Mouse (Mus musculus) CH12.LX (cell line): ENCODE results near the gene Ccdc134. TPM values are rescaled to one million over a fixed set of nuclear protein-coding genes. Genes with fewer than 3 reads are reported as not detected.

ENCODE experiments used
- DNase-seq: peaks from one replicate; pipeline ENCODE4 v3.0.0-alpha.2; 2013; ENCODE audit errors: extremely low read depth
- H3K27ac ChIP-seq: 2 replicates; pipeline ENCODE4 v1.5.1; 2012; ENCODE audit warnings: low read depth, mild to moderate bottlenecking, control low read depth, moderate library complexity; ENCODE audit not compliant: insufficient read depth
- H3K27me3 ChIP-seq: replicated peaks from 2 replicates; pipeline ENCODE3; 2012; ENCODE audit warnings: inconsistent platforms
- H3K36me3 ChIP-seq, 2 experiments: replicated peaks in 1 of 2; 2 replicates each; pipeline versions ENCODE3 to v1.6.1; 2012; ENCODE audit warnings: inconsistent platforms in 1 of 2, low read length in 1 of 2, mild to moderate bottlenecking in 1 of 2, mixed read lengths in 1 of 2, moderate library complexity in 1 of 2; ENCODE audit not compliant: control insufficient read depth in 1 of 2, insufficient read depth in 1 of 2
- H3K4me1 ChIP-seq, 2 experiments: 2 replicates each; pipeline ENCODE4 v1.6.1; 2012; ENCODE audit warnings: inconsistent platforms in 1 of 2, moderate library complexity in 1 of 2; ENCODE audit not compliant: insufficient read depth in 2 of 2, control insufficient read depth in 1 of 2
- H3K4me2 ChIP-seq: 2 replicates; pipeline ENCODE4 v1.6.1; 2012; ENCODE audit warnings: low read depth, mild to moderate bottlenecking, control low read depth; ENCODE audit not compliant: poor library complexity, insufficient read depth, severe bottlenecking
- H3K4me3 ChIP-seq, 3 experiments: fragments of 150-350 bp in 1 of 3; sonication (generic) in 1 of 3; replicated peaks in 1 of 3; 2 replicates each; pipeline versions ENCODE3 to v1.5.1; 2011 to 2012; ENCODE audit warnings: low read depth in 2 of 3, low read length in 2 of 3, mild to moderate bottlenecking in 2 of 3, moderate library complexity in 2 of 3, control low read depth in 1 of 3, improper control_type of control experiment in 1 of 3, inconsistent platforms in 1 of 3, mixed read lengths in 1 of 3; ENCODE audit not compliant: poor library complexity in 1 of 3
- H3K79me2 ChIP-seq: replicated peaks from 2 replicates; pipeline ENCODE4 v1.6.1; 2012; ENCODE audit warnings: mild to moderate bottlenecking, moderate library complexity; ENCODE audit not compliant: control insufficient read depth, poor library complexity, insufficient read depth, severe bottlenecking; ENCODE audit errors: extremely low read depth
- H3K9ac ChIP-seq: 2 replicates; pipeline ENCODE4 v1.6.1; 2012; ENCODE audit warnings: low read depth, mild to moderate bottlenecking, control low read depth, moderate library complexity; ENCODE audit not compliant: insufficient read depth
- H3K9me3 ChIP-seq: replicated peaks from 2 replicates; pipeline ENCODE3; 2012; ENCODE audit warnings: low read length, inconsistent platforms, mixed read lengths
- CHD1 ChIP-seq: IDR thresholded peaks from 2 replicates; pipeline ENCODE4 v1.6.1; 2012; ENCODE audit warnings: low read depth, low read length, improper control_type of control experiment, inconsistent platforms
- EP300 ChIP-seq: IDR thresholded peaks from 2 replicates; pipeline ENCODE4 v1.6.1; 2011; ENCODE audit warnings: low read length, improper control_type of control experiment
- MAFK ChIP-seq: IDR thresholded peaks from 2 replicates; pipeline ENCODE4 v1.6.1; 2011; ENCODE audit warnings: low read length, improper control_type of control experiment; ENCODE audit not compliant: insufficient replicate concordance
- MAX ChIP-seq: IDR thresholded peaks from 2 replicates; pipeline ENCODE4 v1.6.1; 2011; ENCODE audit warnings: low read length, improper control_type of control experiment
- MXI1 ChIP-seq: IDR thresholded peaks from 2 replicates; pipeline ENCODE4 v1.6.1; 2011; ENCODE audit warnings: mild to moderate bottlenecking, low read depth, low read length, improper control_type of control experiment
- POLR2A ChIP-seq: IDR thresholded peaks from 2 replicates; pipeline ENCODE4 v1.6.1; 2011; ENCODE audit warnings: low read depth, mild to moderate bottlenecking, improper control_type of control experiment, low read length
- RAD21 ChIP-seq: IDR thresholded peaks from 2 replicates; pipeline ENCODE4 v1.6.1; 2011; ENCODE audit warnings: low read depth, mild to moderate bottlenecking, low read length, improper control_type of control experiment, moderate library complexity
- SIN3A ChIP-seq: IDR thresholded peaks from 2 replicates; pipeline ENCODE4 v1.6.1; 2012; ENCODE audit warnings: low read length, improper control_type of control experiment, inconsistent platforms
- TCF12 ChIP-seq: IDR thresholded peaks from 2 replicates; pipeline ENCODE4 v1.6.1; 2014; ENCODE audit warnings: low read depth, mild to moderate bottlenecking, inconsistent platforms, low read length, improper control_type of control experiment
- ZC3H11A ChIP-seq: IDR thresholded peaks from 2 replicates; pipeline ENCODE4 v1.6.1; 2012; ENCODE audit warnings: low read depth, mild to moderate bottlenecking, inconsistent platforms, low read length, improper control_type of control experiment
- ZKSCAN1 ChIP-seq: IDR thresholded peaks from 2 replicates; pipeline ENCODE4 v1.6.1; 2012; ENCODE audit warnings: low read depth, inconsistent platforms, low read length, improper control_type of control experiment, borderline replicate concordance
- ZMIZ1 ChIP-seq: IDR thresholded peaks from 2 replicates; pipeline ENCODE4 v1.6.1; 2012; ENCODE audit warnings: low read depth, mild to moderate bottlenecking, inconsistent platforms, low read length, improper control_type of control experiment
- ZNF384 ChIP-seq: IDR thresholded peaks from 2 replicates; pipeline ENCODE4 v1.6.1; 2012; ENCODE audit warnings: low read depth, low read length, improper control_type of control experiment, inconsistent platforms
- dilution Hi-C: fragments of 300-500 bp; cut with MboI; formaldehyde crosslinking; loops from 2 replicates; pipeline ENCODE4 v1.14.3; 2020; ENCODE audit warnings: low sequenced_read_pairs; ENCODE audit not compliant: extremely low pct_unique_long_range_greater_than_20kb, extremely low pct_ligation_motif_present
- in situ Hi-C: fragments of 300-500 bp; cut with MboI; formaldehyde crosslinking; loops from 3 replicates; pipeline ENCODE4 v1.14.3; 2019; ENCODE audit warnings: low sequenced_read_pairs, low pct_ligation_motif_present, low pct_unique_long_range_greater_than_20kb, mixed read lengths
- polyA plus RNA-seq: library from polyadenylated mRNA; unstranded; fragments of >175 nt; gene quantifications from 2 replicates; pipeline ENCODE4 v1.2.1, GENCODE M21; 2012; ENCODE audit warnings: low read depth; ENCODE audit not compliant: insufficient read length
- total RNA-seq, 2 experiments: library from RNA; depleted of rRNA; stranded (reverse); fragments of 300-350 nt in 1 of 2; fragments of >200 nt in 1 of 2; gene quantifications; 2 replicates each; pipeline ENCODE4 v1.2.3; 2012 to 2014

Ccdc134 gene
- total and polyA plus RNA-seq, 3 experiments: 35.7 to 43.6 (median 37.1) TPM

DNA sequence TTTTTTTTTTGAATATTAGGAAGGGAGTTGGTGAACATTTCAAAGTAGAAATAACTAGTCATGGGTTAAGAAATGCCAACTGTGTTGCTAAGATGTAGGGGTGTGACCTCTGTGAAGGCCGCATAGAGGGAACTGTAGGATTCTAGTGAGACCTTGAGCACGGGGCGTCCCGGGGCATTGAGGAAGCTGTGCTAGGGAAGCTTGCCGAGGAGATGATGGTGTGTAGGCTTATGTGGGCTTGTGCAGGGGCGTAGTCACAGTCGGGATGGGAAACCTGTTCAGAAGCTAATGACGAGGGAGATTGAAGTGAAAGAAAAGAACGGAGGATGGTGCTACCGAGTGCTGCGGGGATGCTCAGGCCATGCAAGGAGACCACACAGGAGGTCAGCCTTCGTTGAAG lies 24.3 kb downstream of the Ccdc134 start:
- peak overlapping the region; percentile 85 for H3K4me2 ChIP-seq
- H3K4me3 ChIP-seq: peak overlapping the region; percentile 34 to 54 (median 52)
- dilution Hi-C loops: no loop called here
- peak overlapping the region; percentile 72 for H3K9ac ChIP-seq
- TF ChIP-seq ZNF384: peak; percentile 51
- 0 out of 2 replicates have a peak, but pooled peaks have one; percentile 18 for TF ChIP-seq MXI1
- TF ChIP-seq ZKSCAN1: no peak
- H3K27me3 ChIP-seq: no peaks in the 10 kb centered on the region
- peak overlapping the region; percentile 76 for H3K27ac ChIP-seq
- H3K4me1 ChIP-seq: peaks cover 20 to 72% of the 10 kb centered on the region in 2 experiments
- in situ Hi-C loops: no loop called here
- DNase-seq: no peak
- H3K79me2 ChIP-seq: peaks cover 96% of the 10 kb centered on the region
- H3K36me3 ChIP-seq: peaks cover 0 to 46% of the 10 kb centered on the region in 2 experiments
- H3K9me3 ChIP-seq: no peaks in the 10 kb centered on the region

DNA sequence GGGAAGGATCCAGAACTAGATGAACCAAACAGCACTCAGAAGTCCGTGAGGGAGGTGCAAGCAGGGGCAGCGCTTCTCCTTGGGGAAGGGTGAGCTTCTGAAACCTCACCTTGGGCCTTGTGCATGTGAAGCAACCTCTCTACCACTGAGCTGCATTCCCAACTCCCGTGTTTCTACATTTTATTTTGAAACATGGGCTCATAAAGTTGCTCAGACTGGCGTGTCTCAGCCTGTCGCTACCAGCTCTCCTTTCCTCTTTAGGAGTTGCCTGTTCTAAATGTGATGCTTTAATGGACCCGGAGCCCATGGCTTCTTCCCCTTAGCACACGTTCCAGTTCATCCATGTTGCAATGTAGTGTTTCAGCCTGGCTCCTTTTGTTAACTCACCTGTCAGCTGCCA lies 24.7 kb downstream of the Ccdc134 start:
- in situ Hi-C loops: no loop called here
- peaks cover 20 to 75% of the 10 kb centered on the region in 2 experiments for H3K4me1 ChIP-seq
- H3K79me2 ChIP-seq: peaks cover 97% of the 10 kb centered on the region
- DNase-seq: no peak
- H3K9me3 ChIP-seq: no peaks in the 10 kb centered on the region
- peak overlapping the region; percentile 85 for H3K4me2 ChIP-seq
- peak overlapping the region; percentile 72 for H3K9ac ChIP-seq
- H3K27me3 ChIP-seq: no peaks in the 10 kb centered on the region
- dilution Hi-C loops: no loop called here
- peak overlapping the region; percentile 34 to 54 (median 52) for H3K4me3 ChIP-seq
- peaks cover 0 to 49% of the 10 kb centered on the region in 2 experiments for H3K36me3 ChIP-seq
- TF ChIP-seq SIN3A (0 out of 2 replicates have a peak, but pooled peaks have one; percentile 26), MAFK (no peak), CHD1 (peak; percentile 78; the same call in 1 of the 2 replicates), TCF12 (peak; percentile 20; the same call in 1 of the 2 replicates), MAX (peak; percentile 20; the same call in 1 of the 2 replicates), RAD21 (no peak)
- peak overlapping the region; percentile 76 for H3K27ac ChIP-seq

DNA sequence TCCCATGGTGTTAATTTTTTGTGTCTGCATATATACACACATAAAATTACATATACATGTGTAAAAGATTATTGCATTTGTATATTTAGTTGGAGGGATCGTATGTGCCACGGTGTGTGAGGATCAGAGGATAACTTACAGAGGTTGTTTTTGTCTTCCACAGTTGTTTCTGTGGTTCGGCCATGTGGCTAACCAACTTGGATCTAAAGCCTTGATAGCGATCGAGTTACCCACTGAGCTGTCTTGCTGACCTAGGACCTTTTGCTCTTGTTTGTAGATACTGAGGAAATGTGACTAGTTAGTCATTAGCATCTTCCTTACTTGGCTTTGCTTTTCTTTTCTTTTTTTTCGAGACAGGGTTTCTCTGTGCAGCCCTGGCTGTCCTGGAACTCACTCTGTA lies 28.6 kb downstream of the Ccdc134 start:
- H3K79me2 ChIP-seq: peaks cover 98% of the 10 kb centered on the region
- H3K27ac ChIP-seq: no peak overlapping the region
- H3K4me2 ChIP-seq: no peak overlapping the region
- H3K9ac ChIP-seq: no peak overlapping the region
- H3K4me3 ChIP-seq: no peak overlapping the region
- no peaks in the 10 kb centered on the region for H3K27me3 ChIP-seq
- TF ChIP-seq TCF12 (no peak), RAD21 (no peak), ZMIZ1 (no peak), POLR2A (no peak), EP300 (no peak), ZC3H11A (no peak)
- H3K4me1 ChIP-seq: peaks cover 37 to 94% of the 10 kb centered on the region in 2 experiments
- in situ Hi-C loops: no loop called here
- no peaks in the 10 kb centered on the region for H3K9me3 ChIP-seq
- no peak for DNase-seq
- H3K36me3 ChIP-seq: peaks cover 2 to 57% of the 10 kb centered on the region in 2 experiments
- dilution Hi-C loops: no loop called here
